Mouse (Mus musculus) forebrain, postnatal 0 days (tissue): ENCODE results near the gene Ift172. TPM values are rescaled to one million over a fixed set of nuclear protein-coding genes. Genes with fewer than 3 reads are reported as not detected.
A peak's percentile ranks its signal among the peaks of the same experiment; 100 is the strongest.
"Not testable (repeated sequence)": the region's sequence is repeated elsewhere in the genome, so short reads cannot be mapped to it uniquely, and the experiment has no call there.

Source experiments
- ATAC-seq: fragments of 200-750 bp; cut with Nextera tagmentation; 2 replicates; pipeline ENCODE4 v1.8.0; 2017; ENCODE audit warnings: mild to moderate bottlenecking, moderate library complexity
- DNase-seq: peaks from one replicate; pipeline ENCODE4 v3.0.0-alpha.2; 2015
- H3K27ac ChIP-seq: fragments of 300-500 bp; sonication (generic); 2 replicates; pipeline ENCODE4 v1.5.1; 2014; ENCODE audit warnings: low read depth, mild to moderate bottlenecking, antibody characterized with exemption, low read length, moderate library complexity, mixed read lengths
- H3K27me3 ChIP-seq: fragments of 300-500 bp; sonication (generic); 2 replicates; pipeline ENCODE4 v1.6.1; 2014; ENCODE audit warnings: mild to moderate bottlenecking, low read length, mixed read lengths; ENCODE audit not compliant: insufficient read depth
- H3K36me3 ChIP-seq: fragments of 300-500 bp; sonication (generic); 2 replicates; pipeline ENCODE4 v1.6.1; 2014; ENCODE audit warnings: mild to moderate bottlenecking, moderate library complexity; ENCODE audit not compliant: insufficient read depth
- H3K4me1 ChIP-seq: fragments of 300-500 bp; sonication (generic); 2 replicates; pipeline ENCODE4 v1.6.1; 2014; ENCODE audit warnings: antibody characterized with exemption; ENCODE audit not compliant: insufficient read depth
- H3K4me2 ChIP-seq: fragments of 300-500 bp; sonication (generic); 2 replicates; pipeline ENCODE4 v1.6.1; 2014; ENCODE audit warnings: low read depth, mild to moderate bottlenecking, moderate library complexity
- H3K4me3 ChIP-seq: fragments of 300-500 bp; sonication (generic); 2 replicates; pipeline ENCODE4 v1.5.1; 2014; ENCODE audit warnings: low read depth, low read length, mixed read lengths
- H3K9ac ChIP-seq: fragments of 300-500 bp; sonication (generic); 2 replicates; pipeline ENCODE4 v1.6.1; 2014; ENCODE audit warnings: mild to moderate bottlenecking
- H3K9me3 ChIP-seq: fragments of 300-500 bp; sonication (generic); 2 replicates; pipeline ENCODE4 v1.6.1; 2016; ENCODE audit warnings: low read length
- CTCF ChIP-seq: sonication (generic); IDR thresholded peaks from 2 replicates; pipeline ENCODE4 v1.5.1; 2016; ENCODE audit warnings: antibody characterized with exemption, control low read depth, low read depth
- whole genome bisulfite sequencing: fragments of 180-500 bp; shearing (Covaris S2); extraction: QIAGEN DNeasy Blood & Tissue Kit; methylation state at CpG from one replicate; pipeline ENCODE4 v1.1.7; 2014; 5-methylcytosine and 5-hydroxymethylcytosine counted together
- polyA plus RNA-seq: library from polyadenylated mRNA; unstranded; fragments of >200 nt; fragmentation: Nextera tagmentation; extraction: Ambion mirVana; gene quantifications from 2 replicates; pipeline ENCODE4 v1.2.1, GENCODE M21; 2015
- total RNA-seq: library from RNA; depleted of rRNA; stranded (reverse); fragments of >200 nt; gene quantifications from 2 replicates; pipeline ENCODE4 v1.2.3, GENCODE M21; 2014; rRNA removed

The Ift172 gene
- total and polyA plus RNA-seq, 2 experiments from 2014 or later: 12.8 to 42.6 TPM

- peak overlapping the region; percentile 92 for H3K9ac ChIP-seq
- peak overlapping the region; percentile 100 for H3K4me3 ChIP-seq
- H3K4me2 ChIP-seq: peak overlapping the region; percentile 79
- peaks cover 4% of the 10 kb centered on the region; the same call in 1 of the 2 replicates for H3K4me1 ChIP-seq
- 2% methylated on average over 11 of the region's 11 CpGs for WGBS
- no peak for TF ChIP-seq CTCF
- no peak for ATAC-seq
- H3K27me3 ChIP-seq: no peaks in the 10 kb centered on the region
- H3K27ac ChIP-seq: peak overlapping the region; percentile 97
- H3K36me3 ChIP-seq: no peaks in the 10 kb centered on the region
- no peak for DNase-seq
- H3K9me3 ChIP-seq: no peaks in the 10 kb centered on the region
Observed at GRCm38 (mm10) chr5:31219474-31219873, 71.4 kb downstream of the Ift172 start.

DNA sequence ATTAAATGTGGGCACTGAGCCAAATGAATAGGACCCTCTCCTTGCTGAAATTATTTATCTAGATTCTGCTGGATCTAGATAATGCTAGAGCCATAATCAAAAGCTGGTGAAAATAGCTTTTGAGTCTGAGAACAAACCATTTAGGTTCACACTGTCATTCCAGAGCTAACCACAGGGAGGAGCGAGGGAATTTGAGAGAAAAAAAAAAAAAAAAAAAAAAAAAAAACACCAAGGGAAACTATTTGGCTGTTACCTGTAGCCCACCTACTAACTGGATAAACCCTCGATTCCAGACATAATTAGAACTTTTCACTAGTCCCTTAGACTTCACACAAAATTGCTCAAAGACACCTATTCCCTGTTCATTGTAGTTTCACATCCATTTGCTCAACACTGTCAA, 71.8 kb downstream of the Ift172 start:
- Histone ChIP-seq H3K9me3 (no peaks in the 10 kb centered on the region), H3K27ac (peak overlapping the region; percentile 36; the same call in 1 of the 2 replicates), H3K4me3 (peak overlapping the region; percentile 100), H3K36me3 (no peaks in the 10 kb centered on the region), H3K4me2 (peak overlapping the region; percentile 79), H3K9ac (0 out of 2 replicates have a peak overlapping the region, but pooled peaks have one; percentile 18), H3K27me3 (no peaks in the 10 kb centered on the region), H3K4me1 (peaks cover 4% of the 10 kb centered on the region; the same call in 1 of the 2 replicates)
- DNase-seq (peak; percentile 59), ATAC-seq (no peak)
- WGBS: 3% methylated on average over 2 of the region's 2 CpGs
- peak; percentile 52 for TF ChIP-seq CTCF

- WGBS: 74% methylated on average over 7 of the region's 7 CpGs
Observed at GRCm38 (mm10) chr5:31218294-31218693, 72.6 kb downstream of the Ift172 start.

GRCm38 (mm10) chr5:31216554-31216953, 74.4 kb downstream of the Ift172 start:
- H3K27me3 ChIP-seq, H3K27ac ChIP-seq, H3K4me3 ChIP-seq, DNase-seq, H3K4me2 ChIP-seq, H3K36me3 ChIP-seq, H3K4me1 ChIP-seq, H3K9me3 ChIP-seq, H3K9ac ChIP-seq, ATAC-seq: not testable (repeated sequence)
- 91% methylated on average over 6 of the region's 6 CpGs for WGBS

More at GRCm38 (mm10) chr5:31218294-31218693, 72.6 kb downstream of the Ift172 start:
- no peaks in the 10 kb centered on the region for H3K27me3 ChIP-seq
- H3K36me3 ChIP-seq: no peaks in the 10 kb centered on the region
- DNase-seq (no peak), ATAC-seq (no peak)
- no peak overlapping the region for H3K9ac ChIP-seq
- H3K4me3 ChIP-seq: no peak overlapping the region
- H3K4me1 ChIP-seq: peaks cover 4% of the 10 kb centered on the region; the same call in 1 of the 2 replicates
- no peak overlapping the region for H3K27ac ChIP-seq
- TF ChIP-seq CTCF: no peak
- no peaks in the 10 kb centered on the region for H3K9me3 ChIP-seq
- H3K4me2 ChIP-seq: no peak overlapping the region

DNA sequence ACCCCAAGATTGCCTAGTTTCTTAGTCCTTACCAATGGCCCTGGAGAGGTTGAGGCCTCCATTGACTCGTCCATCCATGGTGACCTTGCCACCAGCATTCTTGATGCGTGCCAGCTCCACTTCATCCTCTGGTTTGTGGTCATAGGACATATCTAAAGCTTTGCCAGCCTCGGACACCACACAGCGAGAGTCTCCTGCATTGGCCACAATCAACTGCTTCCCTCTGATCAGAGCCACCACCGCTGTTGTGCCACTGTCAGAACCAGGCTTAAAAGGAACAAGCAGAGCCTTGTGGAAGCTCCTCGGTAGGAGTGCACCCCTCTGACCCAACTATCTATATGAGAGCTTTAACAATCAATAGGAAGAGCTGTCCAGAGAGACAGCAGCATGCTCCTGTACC, 86.5 kb downstream of the Ift172 start:
- 98% methylated on average over 6 of the region's 6 CpGs for WGBS
- peaks cover 60% of the 10 kb centered on the region for H3K36me3 ChIP-seq

GRCm38 (mm10) chr5:31203866-31204265, 87.0 kb downstream of the Ift172 start:
- ATAC-seq (no peak), DNase-seq (no peak)
- H3K9ac ChIP-seq: no peak overlapping the region
- peaks cover 4% of the 10 kb centered on the region; the same call in 1 of the 2 replicates for H3K9me3 ChIP-seq
- H3K4me2 ChIP-seq: no peak overlapping the region
- WGBS: 89% methylated on average over 2 of the region's 2 CpGs
- H3K36me3 ChIP-seq: peaks cover 65% of the 10 kb centered on the region
- no peak overlapping the region for H3K4me3 ChIP-seq
- H3K27ac ChIP-seq: no peak overlapping the region
- no peaks in the 10 kb centered on the region for H3K27me3 ChIP-seq
- H3K4me1 ChIP-seq: peaks cover 6% of the 10 kb centered on the region; the same call in 1 of the 2 replicates
- no peak for TF ChIP-seq CTCF

More for the DNA sequence above, 86.5 kb downstream of the Ift172 start:
- Histone ChIP-seq H3K4me3 (no peak overlapping the region), H3K4me1 (peaks cover 6% of the 10 kb centered on the region; the same call in 1 of the 2 replicates), H3K9ac (no peak overlapping the region), H3K9me3 (peaks cover 4% of the 10 kb centered on the region; the same call in 1 of the 2 replicates), H3K27me3 (no peaks in the 10 kb centered on the region), H3K27ac (no peak overlapping the region), H3K4me2 (no peak overlapping the region)
- DNase-seq (no peak), ATAC-seq (no peak)
- TF ChIP-seq CTCF: no peak

Other genes starting within 250 kb of the Ift172 start
- 152 and 167 TPM in 2 replicates for gene Atraid, start 242.8 kb downstream of the Ift172 start, total RNA-seq
- 243 and 257 TPM in 2 replicates for gene Atraid, start 242.8 kb downstream of the Ift172 start, polyA plus RNA-seq
- gene Slc5a6, start 242.2 kb downstream of the Ift172 start, total RNA-seq: 23.1 and 28.3 TPM in 2 replicates
- 17.3 and 22.2 TPM in 2 replicates for gene Slc5a6, start 242.2 kb downstream of the Ift172 start, polyA plus RNA-seq
- gene Cad, start 236.3 kb downstream of the Ift172 start, total RNA-seq: 28.7 and 31.1 TPM in 2 replicates
- gene Cad, start 236.3 kb downstream of the Ift172 start, polyA plus RNA-seq: 5.2 and 6.4 TPM in 2 replicates
- gene Dnajc5g, start 184.8 kb downstream of the Ift172 start, total RNA-seq: not detected in 2 replicates
- not detected in 2 replicates for gene Dnajc5g, start 184.8 kb downstream of the Ift172 start, polyA plus RNA-seq
- 2.5 and 2.8 TPM in 2 replicates for gene Slc30a3, start 182.9 kb downstream of the Ift172 start, total RNA-seq
- gene Slc30a3, start 182.9 kb downstream of the Ift172 start, polyA plus RNA-seq: 3.5 and 4.5 TPM in 2 replicates
- gene Trim54, start 174.4 kb downstream of the Ift172 start, total RNA-seq: not detected in 2 replicates
- gene Trim54, start 174.4 kb downstream of the Ift172 start, polyA plus RNA-seq: not detected in 2 replicates
- not detected in 2 replicates for gene Ucn, start 152.3 kb downstream of the Ift172 start, total RNA-seq
- gene Ucn, start 152.3 kb downstream of the Ift172 start, polyA plus RNA-seq: not detected in 2 replicates
- 40.0 and 51.5 TPM in 2 replicates for gene Mpv17, start 136.9 kb downstream of the Ift172 start, total RNA-seq
- 27.4 and 38.7 TPM in 2 replicates for gene Mpv17, start 136.9 kb downstream of the Ift172 start, polyA plus RNA-seq
- gene Gm29609, start 111.2 kb downstream of the Ift172 start, total RNA-seq: 6.4 and 9.3 TPM in 2 replicates
- 1.4 and 2.1 TPM in 2 replicates for gene Gm29609, start 111.2 kb downstream of the Ift172 start, polyA plus RNA-seq
- gene Gtf3c2, start 111.0 kb downstream of the Ift172 start, total RNA-seq: 36.8 and 49.8 TPM in 2 replicates
- gene Gtf3c2, start 111.0 kb downstream of the Ift172 start, polyA plus RNA-seq: 36.2 and 52.9 TPM in 2 replicates
- gene Snx17, start 97.9 kb downstream of the Ift172 start, total RNA-seq: 91.6 and 104 TPM in 2 replicates
- gene Snx17, start 97.9 kb downstream of the Ift172 start, polyA plus RNA-seq: 96.9 and 108 TPM in 2 replicates
- gene Eif2b4, start 97.7 kb downstream of the Ift172 start, total RNA-seq: 45.3 and 70.8 TPM in 2 replicates
- 76.6 and 95.3 TPM in 2 replicates for gene Eif2b4, start 97.7 kb downstream of the Ift172 start, polyA plus RNA-seq
- gene Zfp513, start 88.8 kb downstream of the Ift172 start, total RNA-seq: 6.7 and 10.9 TPM in 2 replicates
- gene Zfp513, start 88.8 kb downstream of the Ift172 start, polyA plus RNA-seq: 10.8 and 11.8 TPM in 2 replicates
- 93.4 and 102 TPM in 2 replicates for gene Ppm1g, start 70.4 kb downstream of the Ift172 start, total RNA-seq
- gene Ppm1g, start 70.4 kb downstream of the Ift172 start, polyA plus RNA-seq: 156 and 175 TPM in 2 replicates
- 106 and 132 TPM in 2 replicates for gene Nrbp1, start 50.3 kb downstream of the Ift172 start, total RNA-seq
- gene Nrbp1, start 50.3 kb downstream of the Ift172 start, polyA plus RNA-seq: 127 and 133 TPM in 2 replicates
- gene Gm9970, start 49.9 kb downstream of the Ift172 start, total RNA-seq: 0.62 and 0.92 TPM in 2 replicates
- gene Gm9970, start 49.9 kb downstream of the Ift172 start, polyA plus RNA-seq: 0.29 and 0.51 TPM in 2 replicates
- 2.6 and 8.6 TPM in 2 replicates for gene Krtcap3, start 39.4 kb downstream of the Ift172 start, total RNA-seq
- gene Krtcap3, start 39.4 kb downstream of the Ift172 start, polyA plus RNA-seq: 2.2 and 2.5 TPM in 2 replicates
- 156 and 201 TPM in 2 replicates for gene Fndc4, start 5.0 kb upstream of the Ift172 start, total RNA-seq
- 108 and 111 TPM in 2 replicates for gene Fndc4, start 5.0 kb upstream of the Ift172 start, polyA plus RNA-seq
- 0.05 and 1.5 TPM in 2 replicates for gene Gckr, start 6.3 kb upstream of the Ift172 start, total RNA-seq
- gene Gckr, start 6.3 kb upstream of the Ift172 start, polyA plus RNA-seq: 0.23 and 0.54 TPM in 2 replicates
- 85.0 and 101 TPM in 2 replicates for gene Zfp512, start 161.3 kb upstream of the Ift172 start, total RNA-seq
- gene Zfp512, start 161.3 kb upstream of the Ift172 start, polyA plus RNA-seq: 60.3 and 80.2 TPM in 2 replicates
- gene 4930548H24Rik, start 194.6 kb upstream of the Ift172 start, total RNA-seq: 0.31 and 1.6 TPM in 2 replicates
- gene 4930548H24Rik, start 194.6 kb upstream of the Ift172 start, polyA plus RNA-seq: not detected in 2 replicates
- gene Gpn1, start 203.6 kb upstream of the Ift172 start, total RNA-seq: 36.6 and 40.4 TPM in 2 replicates
- gene Gpn1, start 203.6 kb upstream of the Ift172 start, polyA plus RNA-seq: 65.9 and 68.4 TPM in 2 replicates
- 29.3 and 36.9 TPM in 2 replicates for gene Slc4a1ap, start 235.9 kb upstream of the Ift172 start, total RNA-seq
- gene Slc4a1ap, start 235.9 kb upstream of the Ift172 start, polyA plus RNA-seq: 16.6 and 25.6 TPM in 2 replicates
- 25.2 and 29.6 TPM in 2 replicates for gene Supt7l, start 236.7 kb upstream of the Ift172 start, total RNA-seq
- 10.6 and 19.7 TPM in 2 replicates for gene Supt7l, start 236.7 kb upstream of the Ift172 start, polyA plus RNA-seq